Mouse (Mus musculus): Measurements from ENCODE around the gene Hist1h4j. TPM values are rescaled to one million over a fixed set of nuclear protein-coding genes. Genes with fewer than 3 reads are reported as not detected.

Gene Hist1h4j
- polyA plus RNA-seq, 1 experiment from 2014 or later = 0.67 TPM

GRCm38 (mm10) chr13:21722993-21723836 lies 11.6 kb upstream of the Hist1h4j start:
- Histone ChIP-seq H3K4me3 (ENCODE audit: low read length) (no peak overlapping the region), H3K36me3 (ENCODE audit: control insufficient read depth, insufficient read depth) (no peaks in the 10 kb centered on the region), H3K9ac (ENCODE audit: low read length) (no peak overlapping the region), H3K9me3 (replicated peaks; ENCODE audit: control insufficient read depth, low read length) (no peaks in the 10 kb centered on the region), H3K4me1 (ENCODE audit: control insufficient read depth, insufficient read depth, low read length) (peaks cover 14% of the 10 kb centered on the region), H3K27me3 (ENCODE audit: control insufficient read depth, insufficient read depth, low read length) (no peaks in the 10 kb centered on the region), H3K4me2 (ENCODE audit: low read depth, low read length) (peak overlapping the region; percentile 65; the same call in 1 of the 2 replicates), H3K27ac (ENCODE audit: low read length) (peak overlapping the region; percentile 76; the same call in 1 of the 2 replicates)
- 41% methylated on average over 5 of the region's 5 CpGs for WGBS
- ATAC-seq (replicated peaks; ENCODE audit: extremely low read depth, insufficient read depth, low FRiP score) = no peak

GRCm38 (mm10) chr13:21727948-21728572 lies 6.8 kb upstream of the Hist1h4j start:
- no peak overlapping the region for H3K4me3 ChIP-seq (ENCODE audit: low read length)
- H3K4me1 ChIP-seq (ENCODE audit: control insufficient read depth, insufficient read depth, low read length) = no peaks in the 10 kb centered on the region
- no peaks in the 10 kb centered on the region for H3K36me3 ChIP-seq (ENCODE audit: control insufficient read depth, insufficient read depth)
- no peaks in the 10 kb centered on the region for H3K9me3 ChIP-seq (replicated peaks; ENCODE audit: control insufficient read depth, low read length)
- WGBS = 43% methylated on average over 9 of the region's 11 CpGs
- H3K27ac ChIP-seq (ENCODE audit: low read length) = no peak overlapping the region
- H3K9ac ChIP-seq (ENCODE audit: low read length) = no peak overlapping the region
- no peaks in the 10 kb centered on the region for H3K27me3 ChIP-seq (ENCODE audit: control insufficient read depth, insufficient read depth, low read length)
- H3K4me2 ChIP-seq (ENCODE audit: low read depth, low read length) = no peak overlapping the region
- ATAC-seq (replicated peaks; ENCODE audit: extremely low read depth, insufficient read depth, low FRiP score) = no peak

- Histone ChIP-seq H3K4me3 (ENCODE audit: low read length) (no peak overlapping the region), H3K4me1 (ENCODE audit: control insufficient read depth, insufficient read depth, low read length) (peaks cover 2% of the 10 kb centered on the region; the same call in 1 of the 2 replicates), H3K27ac (ENCODE audit: low read length) (no peak overlapping the region), H3K36me3 (ENCODE audit: control insufficient read depth, insufficient read depth) (no peaks in the 10 kb centered on the region), H3K27me3 (ENCODE audit: control insufficient read depth, insufficient read depth, low read length) (no peaks in the 10 kb centered on the region), H3K4me2 (ENCODE audit: low read depth, low read length) (no peak overlapping the region), H3K9ac (ENCODE audit: low read length) (no peak overlapping the region), H3K9me3 (replicated peaks; ENCODE audit: control insufficient read depth, low read length) (no peaks in the 10 kb centered on the region)
- WGBS = 56% methylated on average over 1 of the region's 1 CpGs
- ATAC-seq (replicated peaks; ENCODE audit: extremely low read depth, insufficient read depth, low FRiP score) = no peak
Observed at GRCm38 (mm10) chr13:21729544-21729943, 5.3 kb upstream of the Hist1h4j start.

- Histone ChIP-seq H3K4me3 (ENCODE audit: low read length) (no peak overlapping the region), H3K27me3 (ENCODE audit: control insufficient read depth, insufficient read depth, low read length) (no peaks in the 10 kb centered on the region), H3K27ac (ENCODE audit: low read length) (no peak overlapping the region), H3K36me3 (ENCODE audit: control insufficient read depth, insufficient read depth) (no peaks in the 10 kb centered on the region), H3K9me3 (replicated peaks; ENCODE audit: control insufficient read depth, low read length) (no peaks in the 10 kb centered on the region), H3K9ac (ENCODE audit: low read length) (no peak overlapping the region), H3K4me1 (ENCODE audit: control insufficient read depth, insufficient read depth, low read length) (peaks cover 6% of the 10 kb centered on the region), H3K4me2 (ENCODE audit: low read depth, low read length) (no peak overlapping the region)
- ATAC-seq (replicated peaks; ENCODE audit: extremely low read depth, insufficient read depth, low FRiP score) = 0 out of 2 replicates have a peak, but pooled peaks have one; percentile 0
- 75% methylated on average over 5 of the region's 5 CpGs for WGBS
Observed at GRCm38 (mm10) chr13:21733466-21733865, 1.4 kb upstream of the Hist1h4j start.

GRCm38 (mm10) chr13:21734010-21734905 lies 606 bp upstream of the Hist1h4j start:
- Histone ChIP-seq H3K4me3 (ENCODE audit: low read length) (peak overlapping the region; percentile 63), H3K9me3 (replicated peaks; ENCODE audit: control insufficient read depth, low read length) (no peaks in the 10 kb centered on the region), H3K4me2 (ENCODE audit: low read depth, low read length) (peak overlapping the region; percentile 79), H3K27me3 (ENCODE audit: control insufficient read depth, insufficient read depth, low read length) (no peaks in the 10 kb centered on the region), H3K27ac (ENCODE audit: low read length) (peak overlapping the region; percentile 93), H3K36me3 (ENCODE audit: control insufficient read depth, insufficient read depth) (no peaks in the 10 kb centered on the region), H3K9ac (ENCODE audit: low read length) (peak overlapping the region; percentile 83), H3K4me1 (ENCODE audit: control insufficient read depth, insufficient read depth, low read length) (peaks cover 6% of the 10 kb centered on the region)
- ATAC-seq (replicated peaks; ENCODE audit: extremely low read depth, insufficient read depth, low FRiP score) = peak; percentile 77
- WGBS = 1% methylated on average over 21 of the region's 21 CpGs

- H3K36me3 ChIP-seq (ENCODE audit: control insufficient read depth, insufficient read depth) = no peaks in the 10 kb centered on the region
- no peaks in the 10 kb centered on the region for H3K27me3 ChIP-seq (ENCODE audit: control insufficient read depth, insufficient read depth, low read length)
- no peak overlapping the region for H3K4me3 ChIP-seq (ENCODE audit: low read length)
- H3K27ac ChIP-seq (ENCODE audit: low read length) = no peak overlapping the region
- H3K9me3 ChIP-seq (replicated peaks; ENCODE audit: control insufficient read depth, low read length) = no peaks in the 10 kb centered on the region
- H3K4me2 ChIP-seq (ENCODE audit: low read depth, low read length) = no peak overlapping the region
- ATAC-seq (replicated peaks; ENCODE audit: extremely low read depth, insufficient read depth, low FRiP score) = no peak
- H3K4me1 ChIP-seq (ENCODE audit: control insufficient read depth, insufficient read depth, low read length) = peaks cover 5% of the 10 kb centered on the region; the same call in 1 of the 2 replicates
- 79% methylated on average over 1 of the region's 1 CpGs for WGBS
- no peak overlapping the region for H3K9ac ChIP-seq (ENCODE audit: low read length)
Observed at GRCm38 (mm10) chr13:21745006-21745405, 10.1 kb downstream of the Hist1h4j start.

GRCm38 (mm10) chr13:21749387-21750158 lies 14.7 kb downstream of the Hist1h4j start:
- Histone ChIP-seq H3K27me3 (ENCODE audit: control insufficient read depth, insufficient read depth, low read length) (no peaks in the 10 kb centered on the region), H3K4me3 (ENCODE audit: low read length) (peak overlapping the region; percentile 54), H3K9me3 (replicated peaks; ENCODE audit: control insufficient read depth, low read length) (no peaks in the 10 kb centered on the region), H3K4me2 (ENCODE audit: low read depth, low read length) (peak overlapping the region; percentile 74), H3K9ac (ENCODE audit: low read length) (peak overlapping the region; percentile 72), H3K4me1 (ENCODE audit: control insufficient read depth, insufficient read depth, low read length) (peaks cover 15% of the 10 kb centered on the region), H3K27ac (ENCODE audit: low read length) (peak overlapping the region; percentile 41), H3K36me3 (ENCODE audit: control insufficient read depth, insufficient read depth) (no peaks in the 10 kb centered on the region)
- ATAC-seq (replicated peaks; ENCODE audit: extremely low read depth, insufficient read depth, low FRiP score) = no peak
- WGBS = 11% methylated on average over 5 of the region's 5 CpGs
